Mouse (Mus musculus) erythroblast, embryonic 14.5 days (primary cell): ENCODE measurements around the gene Rptor. TPM values are rescaled to one million over a fixed set of nuclear protein-coding genes. Genes with fewer than 3 reads are reported as not detected.
"Not testable (repeated sequence)": the region's sequence is repeated elsewhere in the genome, so short reads cannot be mapped to it uniquely, and the experiment has no call there.

Source experiments
- H3K27me3 ChIP-seq: 2 replicates; pipeline ENCODE4 v1.6.1; 2012; ENCODE audit warnings: inconsistent platforms; ENCODE audit not compliant: control insufficient read depth
- H3K36me3 ChIP-seq: 2 replicates; pipeline ENCODE4 v1.6.1; 2012; ENCODE audit warnings: mild to moderate bottlenecking, inconsistent platforms; ENCODE audit not compliant: control insufficient read depth
- H3K4me1 ChIP-seq: 2 replicates; pipeline ENCODE4 v1.6.1; 2012; ENCODE audit warnings: inconsistent platforms; ENCODE audit not compliant: control insufficient read depth
- H3K4me3 ChIP-seq: replicated peaks from 2 replicates; pipeline ENCODE3; 2012; ENCODE audit warnings: moderate library complexity, mild to moderate bottlenecking, inconsistent platforms
- H3K9me3 ChIP-seq: 2 replicates; pipeline ENCODE4 v1.6.1; 2012; ENCODE audit warnings: low read length, inconsistent platforms, mixed read lengths; ENCODE audit not compliant: control insufficient read depth
- GATA1 ChIP-seq: IDR thresholded peaks from 2 replicates; pipeline ENCODE4 v1.6.1; 2012; ENCODE audit warnings: low read length, inconsistent platforms, mixed read lengths
- TAL1 ChIP-seq: IDR thresholded peaks from 3 replicates; pipeline ENCODE4 v1.6.1; 2012; ENCODE audit warnings: low read length, inconsistent platforms, mixed read lengths
- polyA plus RNA-seq: library from polyadenylated mRNA; stranded (reverse); fragments of >175 nt; gene quantifications from 2 replicates; pipeline ENCODE4 v1.2.3, GENCODE M21; 2012

Rptor gene
- polyA plus RNA-seq, 1 experiment, result 1.5 TPM

- no peak overlapping the region for H3K4me3 ChIP-seq
- H3K36me3 ChIP-seq, result peaks cover 3% of the 10 kb centered on the region
- no peaks in the 10 kb centered on the region for H3K9me3 ChIP-seq
- peaks cover 27% of the 10 kb centered on the region for H3K4me1 ChIP-seq
- TF ChIP-seq TAL1 (no peak), GATA1 (no peak)
- no peaks in the 10 kb centered on the region for H3K27me3 ChIP-seq
Observed at GRCm38 (mm10) chr11:119653336-119653735, 50.6 kb downstream of the Rptor start.

GRCm38 (mm10) chr11:119657534-119657933 lies 54.8 kb downstream of the Rptor start:
- peaks cover 54% of the 10 kb centered on the region for H3K4me1 ChIP-seq
- no peaks in the 10 kb centered on the region for H3K9me3 ChIP-seq
- no peak overlapping the region for H3K4me3 ChIP-seq
- no peaks in the 10 kb centered on the region for H3K27me3 ChIP-seq
- peaks cover 4% of the 10 kb centered on the region for H3K36me3 ChIP-seq
- no peak for TF ChIP-seq GATA1
- TF ChIP-seq TAL1, result no peak

- Histone ChIP-seq H3K9me3 (no peaks in the 10 kb centered on the region), H3K4me1 (peaks cover 56% of the 10 kb centered on the region), H3K4me3 (no peak overlapping the region), H3K27me3 (no peaks in the 10 kb centered on the region), H3K36me3 (peaks cover 4% of the 10 kb centered on the region)
- no peak for TF ChIP-seq TAL1
- no peak for TF ChIP-seq GATA1
Observed at GRCm38 (mm10) chr11:119659296-119659695, 56.6 kb downstream of the Rptor start.

GRCm38 (mm10) chr11:119661479-119661878 lies 58.8 kb downstream of the Rptor start:
- H3K36me3 ChIP-seq, H3K4me3 ChIP-seq, H3K27me3 ChIP-seq, H3K9me3 ChIP-seq: not testable (repeated sequence)
- peaks cover 50% of the 10 kb centered on the region for H3K4me1 ChIP-seq

GRCm38 (mm10) chr11:119663876-119664275 lies 61.2 kb downstream of the Rptor start:
- H3K27me3 ChIP-seq, result no peaks in the 10 kb centered on the region
- no peaks in the 10 kb centered on the region for H3K9me3 ChIP-seq
- no peak overlapping the region for H3K4me3 ChIP-seq
- TF ChIP-seq TAL1 (no peak), GATA1 (no peak)
- H3K4me1 ChIP-seq, result peaks cover 41% of the 10 kb centered on the region
- peaks cover 2% of the 10 kb centered on the region for H3K36me3 ChIP-seq

GRCm38 (mm10) chr11:119664678-119665307 lies 62.1 kb downstream of the Rptor start:
- H3K4me1 ChIP-seq, result peaks cover 43% of the 10 kb centered on the region
- TF ChIP-seq GATA1 (no peak), TAL1 (no peak)
- H3K9me3 ChIP-seq, result no peaks in the 10 kb centered on the region
- no peaks in the 10 kb centered on the region; the same call in 1 of the 2 replicates for H3K36me3 ChIP-seq
- H3K4me3 ChIP-seq, result no peak overlapping the region
- no peaks in the 10 kb centered on the region for H3K27me3 ChIP-seq

- no peaks in the 10 kb centered on the region for H3K27me3 ChIP-seq
- TF ChIP-seq GATA1 (no peak), TAL1 (no peak)
- H3K4me3 ChIP-seq, result no peak overlapping the region
- H3K4me1 ChIP-seq, result peaks cover 44% of the 10 kb centered on the region
- no peaks in the 10 kb centered on the region; the same call in 1 of the 2 replicates for H3K36me3 ChIP-seq
- no peaks in the 10 kb centered on the region for H3K9me3 ChIP-seq
Observed at GRCm38 (mm10) chr11:119665308-119665702, 62.6 kb downstream of the Rptor start.

- no peak for TF ChIP-seq TAL1
- no peak for TF ChIP-seq GATA1
- H3K9me3 ChIP-seq, result no peaks in the 10 kb centered on the region
- H3K27me3 ChIP-seq, result no peaks in the 10 kb centered on the region
- H3K36me3 ChIP-seq, result no peaks in the 10 kb centered on the region; the same call in 1 of the 2 replicates
- H3K4me1 ChIP-seq, result peaks cover 47% of the 10 kb centered on the region
- H3K4me3 ChIP-seq, result no peak overlapping the region
Observed at GRCm38 (mm10) chr11:119666567-119667108, 63.9 kb downstream of the Rptor start.

GRCm38 (mm10) chr11:119670690-119671666 lies 68.3 kb downstream of the Rptor start:
- H3K36me3 ChIP-seq, result peaks cover 23% of the 10 kb centered on the region
- no peaks in the 10 kb centered on the region for H3K27me3 ChIP-seq
- peaks cover 3% of the 10 kb centered on the region; the same call in 1 of the 2 replicates for H3K9me3 ChIP-seq
- peaks cover 58% of the 10 kb centered on the region for H3K4me1 ChIP-seq
- TF ChIP-seq GATA1 (peak; percentile 68), TAL1 (peak; percentile 34; the same call in 1 of the 3 replicates)
- peak overlapping the region; percentile 65 for H3K4me3 ChIP-seq
